Mouse (Mus musculus) CH12.LX (cell line): ENCODE data around the gene 2900026A02Rik. TPM values are rescaled to one million over a fixed set of nuclear protein-coding genes. Genes with fewer than 3 reads are reported as not detected.

Source experiments
- DNase-seq: peaks from one replicate; pipeline ENCODE4 v3.0.0-alpha.2; 2013; ENCODE audit errors: extremely low read depth
- H3K27ac ChIP-seq: 2 replicates; pipeline ENCODE4 v1.5.1; 2012; ENCODE audit warnings: low read depth, mild to moderate bottlenecking, control low read depth, moderate library complexity; ENCODE audit not compliant: insufficient read depth
- H3K27me3 ChIP-seq: replicated peaks from 2 replicates; pipeline ENCODE3; 2012; ENCODE audit warnings: inconsistent platforms
- H3K36me3 ChIP-seq, 2 experiments: replicated peaks in 1 of 2; 2 replicates each; pipeline versions ENCODE3 to v1.6.1; 2012; ENCODE audit warnings: inconsistent platforms in 1 of 2, low read length in 1 of 2, mild to moderate bottlenecking in 1 of 2, mixed read lengths in 1 of 2, moderate library complexity in 1 of 2; ENCODE audit not compliant: control insufficient read depth in 1 of 2, insufficient read depth in 1 of 2
- H3K4me1 ChIP-seq, 2 experiments: 2 replicates each; pipeline ENCODE4 v1.6.1; 2012; ENCODE audit warnings: inconsistent platforms in 1 of 2, moderate library complexity in 1 of 2; ENCODE audit not compliant: insufficient read depth in 2 of 2, control insufficient read depth in 1 of 2
- H3K4me2 ChIP-seq: 2 replicates; pipeline ENCODE4 v1.6.1; 2012; ENCODE audit warnings: low read depth, mild to moderate bottlenecking, control low read depth; ENCODE audit not compliant: poor library complexity, insufficient read depth, severe bottlenecking
- H3K4me3 ChIP-seq, 3 experiments: fragments of 150-350 bp in 1 of 3; sonication (generic) in 1 of 3; replicated peaks in 1 of 3; 2 replicates each; pipeline versions ENCODE3 to v1.5.1; 2011 to 2012; ENCODE audit warnings: low read depth in 2 of 3, low read length in 2 of 3, mild to moderate bottlenecking in 2 of 3, moderate library complexity in 2 of 3, control low read depth in 1 of 3, improper control_type of control experiment in 1 of 3, inconsistent platforms in 1 of 3, mixed read lengths in 1 of 3; ENCODE audit not compliant: poor library complexity in 1 of 3
- H3K79me2 ChIP-seq: replicated peaks from 2 replicates; pipeline ENCODE4 v1.6.1; 2012; ENCODE audit warnings: mild to moderate bottlenecking, moderate library complexity; ENCODE audit not compliant: control insufficient read depth, poor library complexity, insufficient read depth, severe bottlenecking; ENCODE audit errors: extremely low read depth
- H3K9ac ChIP-seq: 2 replicates; pipeline ENCODE4 v1.6.1; 2012; ENCODE audit warnings: low read depth, mild to moderate bottlenecking, control low read depth, moderate library complexity; ENCODE audit not compliant: insufficient read depth
- H3K9me3 ChIP-seq: replicated peaks from 2 replicates; pipeline ENCODE3; 2012; ENCODE audit warnings: low read length, inconsistent platforms, mixed read lengths
- BHLHE40 ChIP-seq: IDR thresholded peaks from 2 replicates; pipeline ENCODE4 v1.6.1; 2011; ENCODE audit warnings: mild to moderate bottlenecking, low read depth, low read length, improper control_type of control experiment
- CHD1 ChIP-seq: IDR thresholded peaks from 2 replicates; pipeline ENCODE4 v1.6.1; 2012; ENCODE audit warnings: low read depth, low read length, improper control_type of control experiment, inconsistent platforms
- ELF1 ChIP-seq: IDR thresholded peaks from 2 replicates; pipeline ENCODE4 v1.6.1; 2014; ENCODE audit warnings: low read depth, mild to moderate bottlenecking, inconsistent platforms, low read length, improper control_type of control experiment
- ETS1 ChIP-seq: conservative IDR thresholded peaks from 2 replicates; pipeline ENCODE4 v1.6.1; 2012; ENCODE audit warnings: low read depth, mild to moderate bottlenecking, inconsistent platforms, low read length, improper control_type of control experiment, moderate library complexity
- GABPA ChIP-seq: IDR thresholded peaks from 2 replicates; pipeline ENCODE4 v1.6.1; 2012; ENCODE audit warnings: low read depth, low read length, improper control_type of control experiment, inconsistent platforms; ENCODE audit not compliant: insufficient replicate concordance
- HCFC1 ChIP-seq: IDR thresholded peaks from 2 replicates; pipeline ENCODE4 v1.6.1; 2012; ENCODE audit warnings: low read depth, mild to moderate bottlenecking, inconsistent platforms, low read length, improper control_type of control experiment
- JUN ChIP-seq: IDR thresholded peaks from 2 replicates; pipeline ENCODE4 v1.6.1; 2011; ENCODE audit warnings: low read depth, mild to moderate bottlenecking, low read length, improper control_type of control experiment, moderate library complexity; ENCODE audit not compliant: insufficient read depth
- KAT2A ChIP-seq: IDR thresholded peaks from 2 replicates; pipeline ENCODE4 v1.6.1; 2012; ENCODE audit warnings: low read length, improper control_type of control experiment, inconsistent platforms; ENCODE audit not compliant: insufficient replicate concordance
- MEF2A ChIP-seq: IDR thresholded peaks from 2 replicates; pipeline ENCODE4 v1.6.1; 2014; ENCODE audit warnings: low read depth, mild to moderate bottlenecking, inconsistent platforms, low read length, improper control_type of control experiment, borderline replicate concordance
- PAX5 ChIP-seq: IDR thresholded peaks from 2 replicates; pipeline ENCODE4 v1.6.1; 2012; ENCODE audit warnings: low read length, inconsistent platforms, mixed read lengths
- POLR2AphosphoS2 ChIP-seq: IDR thresholded peaks from 2 replicates; pipeline ENCODE4 v1.6.1; 2011; ENCODE audit warnings: low read depth, low read length, improper control_type of control experiment
- RAD21 ChIP-seq: IDR thresholded peaks from 2 replicates; pipeline ENCODE4 v1.6.1; 2011; ENCODE audit warnings: low read depth, mild to moderate bottlenecking, low read length, improper control_type of control experiment, moderate library complexity
- RCOR1 ChIP-seq: conservative IDR thresholded peaks from 2 replicates; pipeline ENCODE4 v1.6.1; 2012; ENCODE audit warnings: low read depth, mild to moderate bottlenecking, inconsistent platforms, low read length, improper control_type of control experiment
- SMC3 ChIP-seq: IDR thresholded peaks from 2 replicates; pipeline ENCODE4 v1.6.1; 2011; ENCODE audit warnings: low read depth, low read length, improper control_type of control experiment
- TCF12 ChIP-seq: IDR thresholded peaks from 2 replicates; pipeline ENCODE4 v1.6.1; 2014; ENCODE audit warnings: low read depth, mild to moderate bottlenecking, inconsistent platforms, low read length, improper control_type of control experiment
- UBTF ChIP-seq: IDR thresholded peaks from 2 replicates; pipeline ENCODE4 v1.6.1; 2012; ENCODE audit warnings: low read depth, mild to moderate bottlenecking, inconsistent platforms, low read length, improper control_type of control experiment, moderate library complexity
- USF1 ChIP-seq: IDR thresholded peaks from 2 replicates; pipeline ENCODE4 v1.6.1; 2014; ENCODE audit warnings: low read depth, mild to moderate bottlenecking, inconsistent platforms, low read length, improper control_type of control experiment
- ZC3H11A ChIP-seq: IDR thresholded peaks from 2 replicates; pipeline ENCODE4 v1.6.1; 2012; ENCODE audit warnings: low read depth, mild to moderate bottlenecking, inconsistent platforms, low read length, improper control_type of control experiment
- ZKSCAN1 ChIP-seq: IDR thresholded peaks from 2 replicates; pipeline ENCODE4 v1.6.1; 2012; ENCODE audit warnings: low read depth, inconsistent platforms, low read length, improper control_type of control experiment, borderline replicate concordance
- ZNF384 ChIP-seq: IDR thresholded peaks from 2 replicates; pipeline ENCODE4 v1.6.1; 2012; ENCODE audit warnings: low read depth, low read length, improper control_type of control experiment, inconsistent platforms
- dilution Hi-C: fragments of 300-500 bp; cut with MboI; formaldehyde crosslinking; loops from 2 replicates; pipeline ENCODE4 v1.14.3; 2020; ENCODE audit warnings: low sequenced_read_pairs; ENCODE audit not compliant: extremely low pct_unique_long_range_greater_than_20kb, extremely low pct_ligation_motif_present
- in situ Hi-C: fragments of 300-500 bp; cut with MboI; formaldehyde crosslinking; loops from 3 replicates; pipeline ENCODE4 v1.14.3; 2019; ENCODE audit warnings: low sequenced_read_pairs, low pct_ligation_motif_present, low pct_unique_long_range_greater_than_20kb, mixed read lengths
- polyA plus RNA-seq: library from polyadenylated mRNA; unstranded; fragments of >175 nt; gene quantifications from 2 replicates; pipeline ENCODE4 v1.2.1, GENCODE M21; 2012; ENCODE audit warnings: low read depth; ENCODE audit not compliant: insufficient read length
- total RNA-seq, 2 experiments: library from RNA; depleted of rRNA; stranded (reverse); fragments of 300-350 nt in 1 of 2; fragments of >200 nt in 1 of 2; gene quantifications; 2 replicates each; pipeline ENCODE4 v1.2.3; 2012 to 2014

2900026A02Rik gene
- total and polyA plus RNA-seq, 3 experiments = 0.85 to 4.6 (median 0.93) TPM

- Histone ChIP-seq H3K27me3 (peaks cover 27% of the 10 kb centered on the region), H3K4me3 (no peak overlapping the region), H3K79me2 (no peaks in the 10 kb centered on the region), H3K9me3 (peaks cover 10% of the 10 kb centered on the region), H3K4me2 (no peak overlapping the region), H3K36me3 (no peaks in the 10 kb centered on the region), H3K9ac (no peak overlapping the region), H3K27ac (no peak overlapping the region), H3K4me1 (no peaks in the 10 kb centered on the region)
- no peak for TF ChIP-seq GABPA
- TF ChIP-seq PAX5 = no peak
- no peak for TF ChIP-seq ETS1
- TF ChIP-seq CHD1 = no peak
- no peak for TF ChIP-seq HCFC1
- no peak for TF ChIP-seq JUN
- TF ChIP-seq RCOR1 = no peak
- TF ChIP-seq ELF1 = no peak
- TF ChIP-seq MEF2A = no peak
- no peak for TF ChIP-seq KAT2A
- no peak for TF ChIP-seq POLR2AphosphoS2
- no peak for TF ChIP-seq RAD21
- no peak for TF ChIP-seq UBTF
- TF ChIP-seq BHLHE40 = no peak
- TF ChIP-seq USF1 = no peak
- no peak for TF ChIP-seq ZKSCAN1
- TF ChIP-seq ZNF384 = no peak
- TF ChIP-seq SMC3 = no peak
- no peak for TF ChIP-seq ZC3H11A
- in situ Hi-C loops = no loop called here
- no peak for DNase-seq
- dilution Hi-C loops = no loop called here
These were observed 2.3 kb downstream of the 2900026A02Rik start for GRCm38 (mm10) chr5:113218617-113219235.

- Histone ChIP-seq H3K79me2 (no peaks in the 10 kb centered on the region), H3K9ac (no peak overlapping the region), H3K27ac (no peak overlapping the region), H3K27me3 (peaks cover 33% of the 10 kb centered on the region), H3K4me3 (no peak overlapping the region), H3K36me3 (no peaks in the 10 kb centered on the region), H3K4me1 (no peaks in the 10 kb centered on the region), H3K9me3 (peaks cover 10% of the 10 kb centered on the region), H3K4me2 (no peak overlapping the region)
- in situ Hi-C loops = no loop called here
- TF ChIP-seq PAX5 (no peak), ETS1 (no peak), TCF12 (no peak), RAD21 (no peak), SMC3 (no peak), MEF2A (no peak), HCFC1 (no peak)
- no peak for DNase-seq
- dilution Hi-C loops = no loop called here
These were observed 4.0 kb downstream of the 2900026A02Rik start for GRCm38 (mm10) chr5:113217076-113217475.
